Mouse (Mus musculus) layer of hippocampus, postnatal 14 days (tissue): ENCODE measurements around the gene B3gnt9. TPM values are rescaled to one million over a fixed set of nuclear protein-coding genes. Genes with fewer than 3 reads are reported as not detected.

Experiments used
- DNase-seq, 2 experiments: peaks; one replicate each; pipeline ENCODE4 v3.0.0; 2021 to 2022; ENCODE audit warnings: low spot score in 2 of 2, mixed read lengths in 1 of 2
- total RNA-seq, 2 experiments: library from RNA; stranded (reverse); gene quantifications; 2 replicates each; pipeline ENCODE4 v1.2.3; 2021

Gene B3gnt9
- total RNA-seq, 2 experiments from 2014 or later, result 3.6 to 4.2 TPM

DNA sequence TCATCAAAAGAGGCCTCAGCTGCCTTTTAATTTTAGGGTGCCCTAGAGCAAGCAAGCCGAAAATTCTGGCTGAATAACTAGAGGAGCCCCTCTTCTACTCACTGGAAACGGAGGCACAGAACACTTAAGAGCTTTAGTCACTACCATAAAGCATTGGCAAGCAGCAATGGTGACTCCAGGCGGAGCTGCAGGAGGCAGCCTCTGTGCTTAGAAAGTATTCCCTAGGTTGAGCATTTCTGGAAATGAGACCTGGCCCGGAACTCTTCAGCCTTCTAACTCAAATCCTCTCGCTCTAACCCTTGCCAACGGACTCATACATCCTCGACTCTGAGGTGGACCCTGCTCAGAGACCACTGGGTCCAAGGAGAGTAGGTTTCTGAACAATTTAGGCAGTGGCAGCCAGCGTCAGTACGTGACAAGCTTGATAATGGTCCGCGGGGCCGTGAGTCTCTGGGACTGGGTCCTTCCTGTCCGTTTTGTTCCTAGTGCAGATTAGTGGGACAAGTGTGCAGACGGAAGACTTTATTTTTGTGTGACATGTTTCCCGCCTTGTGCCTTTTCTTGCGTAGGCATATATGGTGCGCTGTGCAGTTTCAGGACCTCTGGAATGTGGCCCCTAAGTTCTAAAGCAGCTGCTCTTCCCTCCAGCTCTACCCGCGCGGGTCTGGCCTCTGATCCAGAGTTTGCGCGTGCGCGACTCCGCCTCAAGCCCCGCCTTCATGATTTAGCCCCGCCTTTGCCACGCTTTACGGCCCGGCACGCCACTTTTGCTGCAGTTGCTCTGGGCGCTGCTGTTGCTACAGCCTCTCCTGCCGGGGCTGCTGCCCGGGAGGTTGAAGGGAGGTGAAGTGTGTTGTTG, 30.3 kb downstream of the B3gnt9 start, which contains the start of gene D230025D16Rik:
D230025D16Rik (plus strand) TSS at position 733 of the 859 bp plus-strand sequence.
- DNase-seq, result peak; percentile 90 to 95

DNA sequence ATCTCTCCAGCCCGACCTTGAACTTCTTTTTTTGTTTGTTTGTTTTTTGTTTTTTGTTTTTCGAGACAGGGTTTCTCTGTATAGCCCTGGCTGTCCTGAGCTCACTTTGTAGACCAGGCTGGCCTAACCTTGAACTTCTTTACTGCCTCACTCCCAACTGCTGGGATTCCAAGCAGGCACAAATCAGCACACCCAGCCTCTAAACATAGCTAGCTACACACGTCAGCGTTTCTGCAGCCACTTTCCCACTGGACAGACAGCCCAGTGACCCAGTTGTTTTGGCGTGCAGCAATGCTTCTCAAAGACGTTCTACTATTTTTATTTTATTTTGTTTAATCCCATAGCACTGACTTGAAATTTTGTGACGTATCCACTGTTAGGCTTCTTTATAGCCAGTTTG, 31.1 kb downstream of the B3gnt9 start:
- no peak for DNase-seq

DNA sequence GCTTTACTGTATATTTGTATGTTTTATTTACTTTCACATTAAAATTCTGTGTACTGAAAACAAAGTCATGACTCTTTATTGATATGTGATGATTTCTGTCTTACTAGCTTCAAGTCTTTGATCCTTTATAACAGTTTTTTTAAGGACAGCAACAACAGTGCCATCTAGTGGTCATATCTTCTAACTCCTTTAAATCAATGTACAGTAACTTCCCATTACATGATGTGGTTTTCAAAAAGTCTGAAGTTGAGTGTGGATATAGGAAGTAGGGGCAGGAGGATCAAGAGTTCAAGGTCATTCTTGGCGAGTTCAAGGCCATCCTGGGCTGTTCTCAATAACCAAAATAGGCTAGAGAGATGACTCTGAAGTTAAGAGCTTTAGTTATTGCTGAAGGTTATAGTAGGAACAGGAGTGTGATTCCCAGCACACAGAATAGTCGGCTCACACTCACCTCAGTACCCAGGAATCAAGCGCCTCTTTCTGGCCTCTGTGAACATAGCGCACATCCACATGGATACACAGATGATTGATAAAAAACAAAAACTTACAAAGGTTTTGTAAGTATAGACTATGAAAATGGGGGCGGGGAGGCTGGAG, 36.9 kb downstream of the B3gnt9 start:
- DNase-seq, result peak in 1 of 2 experiments; percentile 73

DNA sequence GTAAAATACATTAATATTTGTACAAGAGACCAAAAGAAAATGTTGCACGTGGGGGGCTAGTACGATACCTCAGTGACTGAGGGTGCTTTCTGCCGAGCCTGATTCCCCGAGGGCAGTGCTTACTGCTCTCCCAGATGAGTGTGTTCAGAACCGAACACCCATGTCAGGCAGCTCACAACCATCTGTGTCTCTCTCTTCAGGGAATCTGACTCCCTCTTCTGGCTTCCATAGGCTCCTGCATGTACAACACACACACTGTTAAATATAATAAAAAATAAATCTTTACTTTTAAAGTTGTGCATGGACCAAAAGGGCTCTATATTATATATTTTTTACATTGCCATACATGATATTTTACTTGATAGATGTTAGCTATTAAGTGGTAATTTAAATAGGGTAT, 40.8 kb downstream of the B3gnt9 start:
- no peak for DNase-seq

DNA sequence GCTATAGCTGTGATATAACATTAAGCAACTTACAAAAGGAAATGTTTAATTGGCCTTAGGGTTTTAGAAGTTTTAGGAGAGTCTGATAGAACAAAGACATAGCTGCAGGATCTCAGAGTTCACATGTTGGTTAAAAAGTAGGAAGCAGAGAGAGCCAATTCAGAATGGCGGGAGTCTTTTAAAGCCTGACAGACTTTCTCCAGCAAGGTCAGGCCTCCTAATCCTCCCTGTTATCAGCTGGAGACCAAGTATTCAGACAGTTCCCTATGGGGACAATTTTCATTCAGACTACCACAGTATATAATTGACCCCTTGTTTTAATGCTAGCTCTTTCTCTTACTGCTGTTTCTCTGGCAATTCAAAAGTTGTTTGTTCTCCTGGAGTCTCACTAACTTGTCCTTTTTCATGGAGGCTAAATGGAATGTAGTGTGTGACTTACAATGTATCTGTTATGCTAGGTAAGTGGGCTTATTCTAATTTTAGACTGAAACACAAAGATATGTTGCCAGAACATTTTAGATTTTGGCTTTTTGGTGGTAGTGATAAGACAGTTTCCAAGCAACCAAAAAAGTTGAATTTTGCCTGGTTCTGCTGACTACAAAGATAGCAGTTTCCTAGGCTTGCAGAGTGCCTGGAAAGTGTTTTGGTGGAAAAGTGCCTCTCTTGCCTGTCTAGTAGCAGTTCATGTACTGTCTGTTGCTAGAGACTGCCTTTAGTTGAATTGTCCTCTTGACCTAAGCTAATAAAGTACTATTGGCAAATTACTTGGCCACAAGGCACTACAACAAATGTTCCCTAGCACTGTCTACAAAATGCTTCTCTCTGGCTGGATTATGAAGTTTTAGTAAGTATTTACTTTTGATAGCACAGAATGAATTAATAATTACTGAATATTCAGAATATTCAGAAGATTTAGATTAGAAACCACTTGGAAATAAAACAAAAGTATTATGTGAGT, 45.5 kb downstream of the B3gnt9 start:
- no peak for DNase-seq

DNA sequence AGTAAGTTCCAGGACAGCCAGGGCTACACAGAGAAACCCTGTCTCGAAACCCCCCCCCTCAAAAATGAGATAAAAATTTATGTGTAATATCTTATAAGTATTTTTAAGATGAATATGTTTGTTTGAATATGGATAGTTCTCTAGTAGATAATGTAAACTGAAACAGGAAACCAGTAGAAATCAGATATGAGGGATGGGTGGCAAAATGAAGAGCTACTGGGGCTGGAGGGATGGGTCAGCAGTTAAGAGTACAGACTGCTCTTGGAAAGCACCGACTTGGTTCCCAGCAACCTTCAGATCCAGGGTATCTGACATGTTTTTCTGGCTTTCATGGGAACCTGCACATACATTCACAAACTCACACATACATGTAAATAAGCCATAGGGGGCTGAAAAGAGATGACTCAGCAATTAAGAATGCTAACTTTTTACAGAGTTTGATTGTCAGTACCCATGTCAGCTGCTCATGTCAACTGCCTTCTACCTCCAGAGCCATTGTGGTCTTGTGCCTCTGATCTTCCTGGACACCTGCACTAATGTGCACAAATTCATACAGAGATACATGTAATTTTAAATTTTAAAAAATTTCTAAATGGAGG, 47.2 kb downstream of the B3gnt9 start:
- no peak for DNase-seq

DNA sequence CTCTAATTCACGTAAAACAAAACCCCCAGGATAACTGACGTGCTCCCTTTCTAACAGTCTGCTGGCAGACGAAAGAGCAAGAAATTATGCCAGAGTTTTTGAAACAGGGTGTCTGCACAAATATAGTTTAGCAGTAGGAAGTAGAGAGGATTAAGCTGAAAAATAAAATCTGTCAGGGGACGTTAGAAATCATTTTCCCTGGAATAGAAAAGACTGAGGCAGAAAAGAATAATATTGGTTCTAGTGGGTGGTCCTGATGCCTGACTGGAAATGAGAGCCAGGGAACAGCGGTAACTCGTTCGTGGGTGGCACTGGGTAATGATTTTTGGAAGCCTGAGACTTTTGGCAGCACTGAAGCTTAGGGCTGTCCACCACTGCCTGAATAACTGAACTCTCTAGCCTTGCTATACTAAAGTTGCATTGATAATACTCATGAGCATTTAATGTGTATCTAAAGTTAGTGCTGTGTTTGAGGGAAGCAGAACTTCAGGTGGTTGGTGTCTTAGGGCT, 48.1 kb downstream of the B3gnt9 start:
- peak in 1 of 2 experiments; percentile 67 for DNase-seq

DNA sequence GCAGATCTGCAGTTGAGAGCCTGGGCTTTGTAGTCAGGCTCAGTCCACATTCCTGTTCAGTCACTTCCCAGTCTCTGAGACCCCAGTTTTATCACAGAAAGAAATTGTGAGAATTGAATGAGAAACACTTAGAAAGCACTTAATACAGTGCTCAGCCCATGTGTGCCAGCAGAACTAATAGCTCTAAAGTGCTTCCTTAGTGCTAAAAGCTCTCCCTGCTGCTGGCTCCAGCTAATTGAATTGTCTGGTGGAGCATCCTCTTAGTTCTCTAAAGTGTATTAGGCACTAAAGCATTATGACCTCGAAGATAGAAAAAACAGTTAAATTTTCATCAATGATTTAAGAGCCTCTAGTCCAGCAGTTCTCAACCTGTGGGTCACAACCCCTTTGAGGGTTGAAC, 49.2 kb downstream of the B3gnt9 start:
- no peak for DNase-seq

Other genes starting within 250 kb of the B3gnt9 start
- gene Ces3a, start 206.6 kb downstream of the B3gnt9 start, total RNA-seq, result not detected
- not detected for gene Ces3b, start 171.4 kb downstream of the B3gnt9 start, total RNA-seq
- not detected for gene Ces4a, start 123.4 kb downstream of the B3gnt9 start, total RNA-seq
- gene Cbfb, start 84.5 kb downstream of the B3gnt9 start, total RNA-seq, result 10 to 100 TPM; 26.1 to 27.3 TPM
- gene D230025D16Rik, start 30.0 kb downstream of the B3gnt9 start, total RNA-seq, result 10 to 100 TPM; 29.2 to 30.9 TPM
- gene Tradd, start 9.5 kb upstream of the B3gnt9 start, total RNA-seq, result 1 to 10 TPM; 6.0 to 7.4 TPM
- 1 to 10 TPM in 1 of 2 experiments, under 1 TPM in 1; 0.52 to 1.1 TPM for gene Fbxl8, start 9.5 kb upstream of the B3gnt9 start, total RNA-seq
- gene Hsf4, start 14.6 kb upstream of the B3gnt9 start, total RNA-seq, result 1 to 10 TPM; 1.4 to 1.9 TPM
- 1 to 10 TPM; 5.8 to 5.9 TPM for gene Nol3, start 21.0 kb upstream of the B3gnt9 start, total RNA-seq
- 10 to 100 TPM; 32.4 to 33.1 TPM for gene 4931428F04Rik, start 34.7 kb upstream of the B3gnt9 start, total RNA-seq
- 1 to 10 TPM; 2.1 to 2.3 TPM for gene Exoc3l, start 40.9 kb upstream of the B3gnt9 start, total RNA-seq
- 10 to 100 TPM; 28.8 to 33.6 TPM for gene E2f4, start 42.5 kb upstream of the B3gnt9 start, total RNA-seq
- 1 to 10 TPM; 1.2 to 1.4 TPM for gene Elmo3, start 50.4 kb upstream of the B3gnt9 start, total RNA-seq
- 1 to 10 TPM; 5.0 to 8.3 TPM for gene Lrrc29, start 71.1 kb upstream of the B3gnt9 start, total RNA-seq
- gene Tmem208, start 71.2 kb upstream of the B3gnt9 start, total RNA-seq, result 10 to 100 TPM; 41.3 to 45.8 TPM
- gene Fhod1, start 92.8 kb upstream of the B3gnt9 start, total RNA-seq, result 1 to 10 TPM; 2.6 to 3.4 TPM
- 10 to 100 TPM; 10.7 to 11.9 TPM for gene Slc9a5, start 93.7 kb upstream of the B3gnt9 start, total RNA-seq
- gene Plekhg4, start 118.1 kb upstream of the B3gnt9 start, total RNA-seq, result 1 to 10 TPM in 1 of 2 experiments, under 1 TPM in 1; 0.81 to 1.2 TPM
- not detected for gene Kctd19, start 158.3 kb upstream of the B3gnt9 start, total RNA-seq
- under 1 TPM; 0.60 to 0.78 TPM for gene Lrrc36, start 158.4 kb upstream of the B3gnt9 start, total RNA-seq
- gene Tppp3, start 216.4 kb upstream of the B3gnt9 start, total RNA-seq, result 10 to 100 TPM; 29.0 to 30.2 TPM
- 10 to 100 TPM; 20.8 to 22.4 TPM for gene Zdhhc1, start 241.7 kb upstream of the B3gnt9 start, total RNA-seq